ENCODE assay signal across 17 mouse cellular contexts in genomic region chr6:30751209-30751608, GRCm38 (mm10).
"Had no signal": no experiment of that assay in that cellular context is flagged by ENCODE, and none has a peak within 500 bp of the region (broad histone marks: within the 10 kb centered on the region; RNA-seq: fewer than 3 reads in every experiment).

No protein-coding gene starts in this region.

- DNase-seq: lung, adult 2 months; lung, postnatal 14 days; lung, postnatal 36 days; right cerebral cortex, postnatal 14 days; thymus, adult 2 months; thymus, postnatal 25 days; thymus, postnatal 4 days had no signal

- H3K27ac ChIP-seq: lung, embryonic 15.5 days; macrophage; midbrain, embryonic 13.5 days; midbrain, embryonic 15.5 days; neural tube, embryonic 12.5 days; stomach, embryonic 15.5 days; stomach, postnatal 0 days had no signal

- H3K27me3 ChIP-seq: lung, embryonic 15.5 days; megakaryocyte, embryonic 14.5 days; midbrain, embryonic 13.5 days; midbrain, embryonic 15.5 days; neural tube, embryonic 12.5 days; stomach, embryonic 15.5 days had no signal

- H3K4me3 ChIP-seq: lung, embryonic 15.5 days; midbrain, embryonic 13.5 days; midbrain, embryonic 15.5 days; neural tube, embryonic 12.5 days; stomach, embryonic 15.5 days had no signal

- H3K9ac ChIP-seq: lung, embryonic 15.5 days; midbrain, embryonic 13.5 days; midbrain, embryonic 15.5 days; neural tube, embryonic 12.5 days; stomach, embryonic 15.5 days had no signal

- H3K9me3 ChIP-seq: lung, embryonic 15.5 days; megakaryocyte, embryonic 14.5 days; midbrain, embryonic 13.5 days; midbrain, embryonic 15.5 days; neural tube, embryonic 12.5 days; stomach, embryonic 15.5 days had no signal

- H3K4me1 ChIP-seq: midbrain, embryonic 13.5 days; midbrain, embryonic 15.5 days; neural tube, embryonic 12.5 days; stomach, embryonic 15.5 days had no signal

- H3K4me2 ChIP-seq: lung, embryonic 15.5 days; midbrain, embryonic 11.5 days; midbrain, embryonic 13.5 days; midbrain, embryonic 15.5 days; neural tube, embryonic 12.5 days; stomach, embryonic 15.5 days had no signal

- ATAC-seq: lung, postnatal 0 days; midbrain, embryonic 13.5 days; midbrain, embryonic 15.5 days had no signal
